Mouse (Mus musculus): ENCODE results near the gene Tcf20. TPM values are rescaled to one million over a fixed set of nuclear protein-coding genes. Genes with fewer than 3 reads are reported as not detected.

The Tcf20 gene
- polyA plus RNA-seq, 1 experiment from 2014 or later, result 13.0 TPM

- Histone ChIP-seq H3K4me2 (ENCODE audit: low read length) (no peak overlapping the region), H3K9me3 (replicated peaks; ENCODE audit: control insufficient read depth, low read length, poor library complexity, severe bottlenecking) (no peaks in the 10 kb centered on the region), H3K36me3 (ENCODE audit: control insufficient read depth, insufficient read depth, low read length) (peaks cover 8% of the 10 kb centered on the region; the same call in 1 of the 2 replicates), H3K9ac (ENCODE audit: low read depth, low read length) (no peak overlapping the region), H3K4me3 (ENCODE audit: low read depth, low read length) (no peak overlapping the region), H3K4me1 (ENCODE audit: control insufficient read depth, insufficient read depth, low read length) (peaks cover 2% of the 10 kb centered on the region; the same call in 1 of the 2 replicates), H3K27me3 (ENCODE audit: control insufficient read depth, insufficient read depth, low read depth, low read length) (no peaks in the 10 kb centered on the region), H3K27ac (ENCODE audit: low read length) (no peak overlapping the region)
- WGBS, result 91% methylated on average over 7 of the region's 7 CpGs
- no peak for ATAC-seq
Observed at GRCm38 (mm10) chr15:82814321-82814720, 173.4 kb downstream of the Tcf20 start.

- ATAC-seq, result no peak
- Histone ChIP-seq H3K36me3 (ENCODE audit: control insufficient read depth, insufficient read depth, low read length) (peaks cover 8% of the 10 kb centered on the region; the same call in 1 of the 2 replicates), H3K4me2 (ENCODE audit: low read length) (no peak overlapping the region), H3K9ac (ENCODE audit: low read depth, low read length) (no peak overlapping the region), H3K27ac (ENCODE audit: low read length) (no peak overlapping the region), H3K4me1 (ENCODE audit: control insufficient read depth, insufficient read depth, low read length) (peaks cover 2% of the 10 kb centered on the region; the same call in 1 of the 2 replicates), H3K4me3 (ENCODE audit: low read depth, low read length) (no peak overlapping the region), H3K9me3 (replicated peaks; ENCODE audit: control insufficient read depth, low read length, poor library complexity, severe bottlenecking) (no peaks in the 10 kb centered on the region), H3K27me3 (ENCODE audit: control insufficient read depth, insufficient read depth, low read depth, low read length) (no peaks in the 10 kb centered on the region)
- WGBS, result 98% methylated on average over 1 of the region's 1 CpGs
Observed at GRCm38 (mm10) chr15:82810556-82810955, 177.1 kb downstream of the Tcf20 start.

- H3K27ac ChIP-seq (ENCODE audit: low read length), result no peak overlapping the region
- ATAC-seq, result no peak
- WGBS, result 57% methylated on average over 6 of the region's 6 CpGs
Observed at GRCm38 (mm10) chr15:82809511-82809910, 178.2 kb downstream of the Tcf20 start.

GRCm38 (mm10) chr15:82806969-82807763, 180.5 kb downstream of the Tcf20 start:
- Histone ChIP-seq H3K9me3 (replicated peaks; ENCODE audit: control insufficient read depth, low read length, poor library complexity, severe bottlenecking) (no peaks in the 10 kb centered on the region), H3K4me1 (ENCODE audit: control insufficient read depth, insufficient read depth, low read length) (peaks cover 2% of the 10 kb centered on the region; the same call in 1 of the 2 replicates), H3K27me3 (ENCODE audit: control insufficient read depth, insufficient read depth, low read depth, low read length) (no peaks in the 10 kb centered on the region), H3K4me3 (ENCODE audit: low read depth, low read length) (no peak overlapping the region), H3K9ac (ENCODE audit: low read depth, low read length) (no peak overlapping the region), H3K36me3 (ENCODE audit: control insufficient read depth, insufficient read depth, low read length) (0 out of 2 replicates have a peak, but pooled peaks cover 2% of the 10 kb centered on the region), H3K4me2 (ENCODE audit: low read length) (no peak overlapping the region), H3K27ac (ENCODE audit: low read length) (no peak overlapping the region)
- 0 out of 2 replicates have a peak, but pooled peaks have one; percentile 21 for ATAC-seq
- 83% methylated on average over 5 of the region's 5 CpGs for WGBS

More at GRCm38 (mm10) chr15:82809511-82809910, 178.2 kb downstream of the Tcf20 start:
- peaks cover 8% of the 10 kb centered on the region; the same call in 1 of the 2 replicates for H3K36me3 ChIP-seq (ENCODE audit: control insufficient read depth, insufficient read depth, low read length)
- no peak overlapping the region for H3K4me2 ChIP-seq (ENCODE audit: low read length)
- peaks cover 2% of the 10 kb centered on the region; the same call in 1 of the 2 replicates for H3K4me1 ChIP-seq (ENCODE audit: control insufficient read depth, insufficient read depth, low read length)
- no peak overlapping the region for H3K9ac ChIP-seq (ENCODE audit: low read depth, low read length)
- H3K9me3 ChIP-seq (replicated peaks; ENCODE audit: control insufficient read depth, low read length, poor library complexity, severe bottlenecking), result no peaks in the 10 kb centered on the region
- H3K4me3 ChIP-seq (ENCODE audit: low read depth, low read length), result no peak overlapping the region
- no peaks in the 10 kb centered on the region for H3K27me3 ChIP-seq (ENCODE audit: control insufficient read depth, insufficient read depth, low read depth, low read length)

GRCm38 (mm10) chr15:82804708-82805639, 182.7 kb downstream of the Tcf20 start:
- H3K4me3 ChIP-seq (ENCODE audit: low read depth, low read length), result no peak overlapping the region
- no peaks in the 10 kb centered on the region for H3K9me3 ChIP-seq (replicated peaks; ENCODE audit: control insufficient read depth, low read length, poor library complexity, severe bottlenecking)
- no peaks in the 10 kb centered on the region for H3K36me3 ChIP-seq (ENCODE audit: control insufficient read depth, insufficient read depth, low read length)
- no peak overlapping the region for H3K27ac ChIP-seq (ENCODE audit: low read length)
- no peak overlapping the region for H3K9ac ChIP-seq (ENCODE audit: low read depth, low read length)
- 67% methylated on average over 5 of the region's 5 CpGs for WGBS
- no peak for ATAC-seq
- peaks cover 2% of the 10 kb centered on the region; the same call in 1 of the 2 replicates for H3K4me1 ChIP-seq (ENCODE audit: control insufficient read depth, insufficient read depth, low read length)
- no peak overlapping the region for H3K4me2 ChIP-seq (ENCODE audit: low read length)
- no peaks in the 10 kb centered on the region for H3K27me3 ChIP-seq (ENCODE audit: control insufficient read depth, insufficient read depth, low read depth, low read length)

GRCm38 (mm10) chr15:82795936-82796440, 191.7 kb downstream of the Tcf20 start:
- H3K27ac ChIP-seq (ENCODE audit: low read length), result no peak overlapping the region
- no peaks in the 10 kb centered on the region for H3K4me1 ChIP-seq (ENCODE audit: control insufficient read depth, insufficient read depth, low read length)
- WGBS, result 85% methylated on average over 3 of the region's 3 CpGs
- ATAC-seq, result no peak
- H3K4me3 ChIP-seq (ENCODE audit: low read depth, low read length), result no peak overlapping the region
- H3K36me3 ChIP-seq (ENCODE audit: control insufficient read depth, insufficient read depth, low read length), result no peaks in the 10 kb centered on the region
- H3K9ac ChIP-seq (ENCODE audit: low read depth, low read length), result no peak overlapping the region
- no peaks in the 10 kb centered on the region for H3K9me3 ChIP-seq (replicated peaks; ENCODE audit: control insufficient read depth, low read length, poor library complexity, severe bottlenecking)
- no peak overlapping the region for H3K4me2 ChIP-seq (ENCODE audit: low read length)
- H3K27me3 ChIP-seq (ENCODE audit: control insufficient read depth, insufficient read depth, low read depth, low read length), result no peaks in the 10 kb centered on the region

- no peak within 1 kb of the TSS for H3K4me3 ChIP-seq (ENCODE audit: low read depth, low read length)
- no peak within 1 kb of the TSS for H3K9ac ChIP-seq (ENCODE audit: low read depth, low read length)
- no peak within 1 kb of the TSS for H3K4me2 ChIP-seq (ENCODE audit: low read length)
- no peaks in the 10 kb centered on the region for H3K36me3 ChIP-seq (ENCODE audit: control insufficient read depth, insufficient read depth, low read length)
- no peaks in the 10 kb centered on the region for H3K4me1 ChIP-seq (ENCODE audit: control insufficient read depth, insufficient read depth, low read length)
- H3K27me3 ChIP-seq (ENCODE audit: control insufficient read depth, insufficient read depth, low read depth, low read length), result no peaks in the 10 kb centered on the region
- no peaks in the 10 kb centered on the region for H3K9me3 ChIP-seq (replicated peaks; ENCODE audit: control insufficient read depth, low read length, poor library complexity, severe bottlenecking)
- WGBS, result 88% methylated on average over 5 of the region's 5 CpGs
- H3K27ac ChIP-seq (ENCODE audit: low read length), result no peak within 1 kb of the TSS
- no peak for ATAC-seq
Observed at GRCm38 (mm10) chr15:82794277-82794676, 193.4 kb downstream of the Tcf20 start, which contains the start of gene Cyp2d26. TSS of gene Cyp2d26 (minus strand) at chr15:82794294.

- WGBS, result 88% methylated on average over 6 of the region's 6 CpGs
- H3K4me1 ChIP-seq (ENCODE audit: control insufficient read depth, insufficient read depth, low read length), result no peaks in the 10 kb centered on the region
- H3K27ac ChIP-seq (ENCODE audit: low read length), result no peak overlapping the region
- H3K27me3 ChIP-seq (ENCODE audit: control insufficient read depth, insufficient read depth, low read depth, low read length), result no peaks in the 10 kb centered on the region
- H3K4me3 ChIP-seq (ENCODE audit: low read depth, low read length), result no peak overlapping the region
- no peak overlapping the region for H3K9ac ChIP-seq (ENCODE audit: low read depth, low read length)
- no peak for ATAC-seq
- H3K9me3 ChIP-seq (replicated peaks; ENCODE audit: control insufficient read depth, low read length, poor library complexity, severe bottlenecking), result no peaks in the 10 kb centered on the region
- no peaks in the 10 kb centered on the region for H3K36me3 ChIP-seq (ENCODE audit: control insufficient read depth, insufficient read depth, low read length)
- no peak overlapping the region for H3K4me2 ChIP-seq (ENCODE audit: low read length)
Observed at GRCm38 (mm10) chr15:82793868-82794267, 193.8 kb downstream of the Tcf20 start.

Data from midbrain, embryonic 16.5 days (tissue).